Mouse (Mus musculus): ENCODE data around the gene Rab25.

DNA sequence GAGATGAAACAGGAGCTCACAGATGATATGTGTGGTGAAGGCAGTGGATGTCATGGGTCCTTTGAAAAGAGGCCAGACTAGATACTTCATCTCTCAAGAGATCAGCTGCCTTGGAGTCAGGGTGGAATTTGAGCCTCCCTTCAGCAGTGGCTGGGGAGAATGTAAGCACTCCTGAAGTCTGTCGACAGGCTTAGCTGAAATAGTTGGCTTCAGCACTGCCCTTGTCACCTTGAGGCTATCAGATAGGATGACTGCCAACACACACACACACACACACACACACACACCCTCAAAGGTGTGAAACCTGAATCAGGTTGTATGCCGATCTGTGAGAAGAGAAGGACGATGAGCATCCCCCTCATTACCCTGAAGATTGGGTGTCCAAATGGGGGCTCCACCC lies 42.9 kb upstream of the Rab25 start:
- no peak for TF ChIP-seq CTCF (IDR thresholded peaks at IDR 0.05 in 2 of 3, conservative IDR thresholded peaks at IDR 0.05 in 1 of 3; ENCODE audit: control insufficient read depth in 1 of 3, insufficient read depth in 1 of 3, low read depth in 2 of 3, low read length in 3 of 3, poor library complexity in 1 of 3, severe bottlenecking in 1 of 3)
- no peak for TF ChIP-seq MAX (IDR thresholded peaks at IDR 0.05; ENCODE audit: low read length)
- no peak for TF ChIP-seq BHLHE40 (IDR thresholded peaks at IDR 0.05; ENCODE audit: borderline replicate concordance, low read depth, low read length)
